Mouse (Mus musculus): Measurements from ENCODE around the gene Hspb8. TPM values are rescaled to one million over a fixed set of nuclear protein-coding genes. Genes with fewer than 3 reads are reported as not detected.

Hspb8 gene
- polyA plus RNA-seq (2015; fragmentation: Nextera tagmentation; extraction: Ambion mirVana) = 22.2 and 25.0 TPM in 2 replicates

DNA sequence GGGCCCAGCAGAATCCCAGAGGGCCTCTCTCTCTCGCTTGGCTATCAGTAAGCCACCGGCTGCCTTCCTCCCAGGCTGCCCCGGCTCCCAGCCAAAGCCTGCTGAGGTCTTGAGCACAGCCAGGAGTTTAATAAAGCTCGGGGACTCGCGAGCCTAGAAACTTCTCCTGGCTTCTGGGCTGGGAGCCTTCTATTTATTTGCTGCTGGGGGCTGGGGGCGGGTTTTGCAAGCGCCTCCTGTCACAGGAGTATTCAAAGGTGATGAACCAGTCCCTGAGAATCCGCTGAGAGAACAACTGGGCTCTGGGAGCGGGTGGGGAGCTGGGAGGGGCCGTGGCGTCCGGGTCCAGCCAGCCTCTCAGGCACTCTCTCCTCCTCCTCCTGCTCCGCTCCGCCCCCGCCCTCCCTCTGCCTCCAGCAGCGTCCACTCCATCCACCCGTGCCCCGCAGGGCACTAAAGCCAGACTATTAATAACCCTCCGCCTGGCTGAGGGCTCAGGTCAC lies at the start of gene Hspb8:
Gene Hspb8, minus strand, starts transcription at position 166 of the 503 bp plus-strand sequence.
- Histone ChIP-seq H3K27ac (replicated peaks) (peak within 1 kb of the TSS; percentile 83), H3K27me3 (no peaks in the 10 kb centered on the region), H3K36me3 (no peaks in the 10 kb centered on the region), H3K9me3 (replicated peaks) (no peaks in the 10 kb centered on the region), H3K4me3 (replicated peaks) (peak within 1 kb of the TSS; percentile 42), H3K9ac (peak within 1 kb of the TSS; percentile 28), H3K4me2 (replicated peaks) (peak within 1 kb of the TSS; percentile 55), H3K4me1 (peaks cover 31% of the 10 kb centered on the region)
- ATAC-seq (ENCODE audit: insufficient number of reproducible peaks, low FRiP score, low TSS enrichment, low read depth) = peak; percentile 73
- 0% methylated on average over 20 of the region's 20 CpGs for WGBS

DNA sequence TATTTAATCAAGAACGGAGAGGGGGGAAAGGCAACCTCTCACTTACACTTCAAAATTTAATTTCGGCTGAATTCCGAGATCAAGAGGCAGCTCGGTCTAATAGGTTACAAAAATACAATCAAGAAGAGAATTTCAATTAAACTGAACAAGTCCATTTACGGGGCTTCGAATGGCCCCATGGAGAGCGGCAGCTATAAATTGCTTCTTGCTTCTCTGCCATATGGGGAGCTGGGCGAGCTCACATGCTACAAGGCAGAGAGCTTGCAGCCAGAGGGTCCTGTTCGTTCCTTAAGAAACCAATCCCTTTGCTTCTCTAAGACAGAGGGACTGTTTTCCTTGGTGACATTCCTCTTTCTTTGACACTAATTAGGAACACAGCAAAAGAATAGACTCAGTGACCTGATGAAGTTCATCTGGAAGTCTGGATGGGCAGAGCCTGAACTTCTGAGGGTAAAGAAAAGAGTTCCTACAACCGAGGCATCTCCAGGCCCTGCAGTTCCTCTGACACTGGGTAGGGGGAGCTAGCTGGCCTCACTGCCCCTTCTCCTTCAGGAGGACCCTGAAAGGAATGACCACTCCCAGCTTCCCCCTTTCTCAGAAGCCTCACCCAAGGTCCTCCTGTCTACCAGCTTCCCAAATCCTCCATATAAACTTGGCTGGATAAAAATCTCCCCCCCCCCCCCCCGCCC lies 38.8 kb upstream of the Hspb8 start:
- Histone ChIP-seq H3K27me3 (no peaks in the 10 kb centered on the region), H3K4me3 (replicated peaks) (no peak overlapping the region), H3K9me3 (replicated peaks) (no peaks in the 10 kb centered on the region), H3K9ac (no peak overlapping the region), H3K4me2 (replicated peaks) (no peak overlapping the region), H3K4me1 (0 out of 2 replicates have a peak, but pooled peaks cover 4% of the 10 kb centered on the region), H3K36me3 (no peaks in the 10 kb centered on the region), H3K27ac (replicated peaks) (no peak overlapping the region)
- WGBS = 46% methylated on average over 11 of the region's 11 CpGs
- ATAC-seq (ENCODE audit: insufficient number of reproducible peaks, low FRiP score, low TSS enrichment, low read depth) = no peak

- no peak overlapping the region for H3K9ac ChIP-seq
- no peak overlapping the region for H3K4me2 ChIP-seq (replicated peaks)
- H3K27me3 ChIP-seq = no peaks in the 10 kb centered on the region
- 0 out of 2 replicates have a peak, but pooled peaks cover 4% of the 10 kb centered on the region for H3K4me1 ChIP-seq
- ATAC-seq (ENCODE audit: insufficient number of reproducible peaks, low FRiP score, low TSS enrichment, low read depth) = no peak
- H3K4me3 ChIP-seq (replicated peaks) = no peak overlapping the region
- 75% methylated on average over 2 of the region's 2 CpGs for WGBS
- no peaks in the 10 kb centered on the region for H3K9me3 ChIP-seq (replicated peaks)
- no peaks in the 10 kb centered on the region for H3K36me3 ChIP-seq
- H3K27ac ChIP-seq (replicated peaks) = no peak overlapping the region
Measured at GRCm38 (mm10) chr5:116459970-116460369, 37.3 kb upstream of the Hspb8 start.

GRCm38 (mm10) chr5:116457791-116458190 lies 35.1 kb upstream of the Hspb8 start:
- no peaks in the 10 kb centered on the region for H3K9me3 ChIP-seq (replicated peaks)
- H3K4me2 ChIP-seq (replicated peaks) = no peak overlapping the region
- no peak overlapping the region for H3K4me3 ChIP-seq (replicated peaks)
- no peaks in the 10 kb centered on the region for H3K27me3 ChIP-seq
- H3K36me3 ChIP-seq = no peaks in the 10 kb centered on the region
- ATAC-seq (ENCODE audit: insufficient number of reproducible peaks, low FRiP score, low TSS enrichment, low read depth) = no peak
- no peak overlapping the region for H3K27ac ChIP-seq (replicated peaks)
- peaks cover 10% of the 10 kb centered on the region; the same call in 1 of the 2 replicates for H3K4me1 ChIP-seq
- 75% methylated on average over 7 of the region's 7 CpGs for WGBS
- no peak overlapping the region for H3K9ac ChIP-seq

DNA sequence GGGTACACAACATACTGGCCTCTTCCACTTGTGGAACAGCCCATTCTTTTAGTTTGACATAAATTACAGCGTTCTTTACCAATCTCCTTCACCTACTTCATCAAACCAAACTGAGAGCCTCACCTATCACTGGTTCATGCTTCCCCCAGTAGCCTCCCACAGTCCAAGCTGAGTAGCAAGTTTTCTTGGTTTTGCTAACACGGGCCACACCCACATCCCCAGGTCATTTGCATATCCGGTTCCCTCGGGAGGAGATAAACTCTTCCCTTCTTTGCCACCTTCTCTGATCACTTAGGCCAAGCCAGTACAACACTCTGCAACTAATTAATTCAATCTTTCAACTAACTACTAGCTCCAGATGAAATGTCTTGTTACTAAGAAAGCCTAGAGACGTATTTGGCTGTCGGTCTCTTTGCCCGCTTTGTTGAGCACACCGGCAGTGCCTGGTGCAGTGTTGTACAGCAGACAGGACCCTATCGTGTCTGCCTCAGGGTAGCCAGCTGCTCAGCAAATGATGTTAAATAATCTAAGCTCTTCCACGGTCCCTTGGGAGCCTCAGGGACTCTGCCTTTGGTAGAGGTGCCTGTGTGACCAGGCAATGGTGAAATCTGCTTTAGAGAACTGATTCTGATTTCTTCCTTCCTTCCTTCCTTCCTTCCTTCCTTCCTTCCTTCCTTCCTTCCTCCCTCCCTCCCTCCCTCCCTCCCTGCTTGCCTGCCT lies 34.3 kb upstream of the Hspb8 start:
- no peak overlapping the region for H3K27ac ChIP-seq (replicated peaks)
- no peaks in the 10 kb centered on the region for H3K36me3 ChIP-seq
- no peak overlapping the region for H3K4me3 ChIP-seq (replicated peaks)
- no peak for ATAC-seq (ENCODE audit: insufficient number of reproducible peaks, low FRiP score, low TSS enrichment, low read depth)
- H3K9me3 ChIP-seq (replicated peaks) = no peaks in the 10 kb centered on the region
- H3K27me3 ChIP-seq = no peaks in the 10 kb centered on the region
- peaks cover 10% of the 10 kb centered on the region; the same call in 1 of the 2 replicates for H3K4me1 ChIP-seq
- WGBS = 19% methylated on average over 10 of the region's 10 CpGs
- no peak overlapping the region for H3K4me2 ChIP-seq (replicated peaks)
- no peak overlapping the region for H3K9ac ChIP-seq

GRCm38 (mm10) chr5:116453401-116453851 lies 30.8 kb upstream of the Hspb8 start:
- no peaks in the 10 kb centered on the region for H3K36me3 ChIP-seq
- 2% methylated on average over 27 of the region's 27 CpGs for WGBS
- H3K9me3 ChIP-seq (replicated peaks) = no peaks in the 10 kb centered on the region
- H3K4me1 ChIP-seq = peaks cover 6% of the 10 kb centered on the region; the same call in 1 of the 2 replicates
- H3K27ac ChIP-seq (replicated peaks) = no peak overlapping the region
- 0 out of 2 replicates have a peak, but pooled peaks cover 4% of the 10 kb centered on the region for H3K27me3 ChIP-seq
- peak overlapping the region; percentile 39 for H3K4me3 ChIP-seq (replicated peaks)
- ATAC-seq (ENCODE audit: insufficient number of reproducible peaks, low FRiP score, low TSS enrichment, low read depth) = no peak
- H3K4me2 ChIP-seq (replicated peaks) = peak overlapping the region; percentile 67
- peak overlapping the region; percentile 18; the same call in 1 of the 2 replicates for H3K9ac ChIP-seq

DNA sequence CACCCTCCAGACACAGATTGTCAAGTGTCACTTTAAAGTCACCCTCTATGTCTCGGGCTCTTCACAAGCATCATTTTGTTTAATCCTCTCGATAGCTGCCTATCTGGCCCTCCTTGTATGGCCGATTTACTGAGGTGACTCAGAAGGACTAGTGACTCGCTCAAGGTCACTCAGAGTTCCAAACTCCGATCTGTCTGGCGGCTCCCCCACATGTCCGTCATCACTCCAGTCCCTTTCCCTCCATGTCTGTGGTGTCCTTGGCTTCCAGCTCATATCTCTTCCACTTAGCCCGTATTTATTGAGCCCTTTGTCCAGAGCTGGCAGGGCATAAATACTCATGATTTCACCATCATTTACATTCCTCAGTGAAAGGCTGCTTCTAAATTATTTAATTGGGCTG lies 28.2 kb upstream of the Hspb8 start:
- no peak overlapping the region for H3K4me3 ChIP-seq (replicated peaks)
- H3K9ac ChIP-seq = no peak overlapping the region
- WGBS = 85% methylated on average over 8 of the region's 8 CpGs
- H3K4me1 ChIP-seq = peaks cover 13% of the 10 kb centered on the region
- no peak overlapping the region for H3K27ac ChIP-seq (replicated peaks)
- H3K9me3 ChIP-seq (replicated peaks) = no peaks in the 10 kb centered on the region
- H3K4me2 ChIP-seq (replicated peaks) = no peak overlapping the region
- H3K27me3 ChIP-seq = 0 out of 2 replicates have a peak, but pooled peaks cover 4% of the 10 kb centered on the region
- ATAC-seq (ENCODE audit: insufficient number of reproducible peaks, low FRiP score, low TSS enrichment, low read depth) = no peak
- H3K36me3 ChIP-seq = no peaks in the 10 kb centered on the region

GRCm38 (mm10) chr5:116449522-116450225 lies 27.0 kb upstream of the Hspb8 start:
- H3K9ac ChIP-seq = no peak overlapping the region
- H3K4me2 ChIP-seq (replicated peaks) = no peak overlapping the region
- no peak for ATAC-seq (ENCODE audit: insufficient number of reproducible peaks, low FRiP score, low TSS enrichment, low read depth)
- peaks cover 13% of the 10 kb centered on the region for H3K4me1 ChIP-seq
- H3K27ac ChIP-seq (replicated peaks) = no peak overlapping the region
- no peaks in the 10 kb centered on the region for H3K9me3 ChIP-seq (replicated peaks)
- 0 out of 2 replicates have a peak, but pooled peaks cover 4% of the 10 kb centered on the region for H3K27me3 ChIP-seq
- 53% methylated on average over 8 of the region's 8 CpGs for WGBS
- no peaks in the 10 kb centered on the region for H3K36me3 ChIP-seq
- H3K4me3 ChIP-seq (replicated peaks) = no peak overlapping the region

- H3K36me3 ChIP-seq = no peaks in the 10 kb centered on the region
- H3K4me3 ChIP-seq (replicated peaks) = peak overlapping the region; percentile 23; the same call in 1 of the 2 replicates
- H3K27ac ChIP-seq (replicated peaks) = 0 out of 2 replicates have a peak overlapping the region, but pooled peaks have one; percentile 17
- no peaks in the 10 kb centered on the region for H3K9me3 ChIP-seq (replicated peaks)
- H3K4me1 ChIP-seq = peaks cover 13% of the 10 kb centered on the region
- no peak for ATAC-seq (ENCODE audit: insufficient number of reproducible peaks, low FRiP score, low TSS enrichment, low read depth)
- H3K4me2 ChIP-seq (replicated peaks) = peak overlapping the region; percentile 36
- no peak overlapping the region for H3K9ac ChIP-seq
- H3K27me3 ChIP-seq = 0 out of 2 replicates have a peak, but pooled peaks cover 4% of the 10 kb centered on the region
- WGBS = 4% methylated on average over 10 of the region's 11 CpGs
Measured at GRCm38 (mm10) chr5:116448409-116449191, 25.9 kb upstream of the Hspb8 start.

DNA sequence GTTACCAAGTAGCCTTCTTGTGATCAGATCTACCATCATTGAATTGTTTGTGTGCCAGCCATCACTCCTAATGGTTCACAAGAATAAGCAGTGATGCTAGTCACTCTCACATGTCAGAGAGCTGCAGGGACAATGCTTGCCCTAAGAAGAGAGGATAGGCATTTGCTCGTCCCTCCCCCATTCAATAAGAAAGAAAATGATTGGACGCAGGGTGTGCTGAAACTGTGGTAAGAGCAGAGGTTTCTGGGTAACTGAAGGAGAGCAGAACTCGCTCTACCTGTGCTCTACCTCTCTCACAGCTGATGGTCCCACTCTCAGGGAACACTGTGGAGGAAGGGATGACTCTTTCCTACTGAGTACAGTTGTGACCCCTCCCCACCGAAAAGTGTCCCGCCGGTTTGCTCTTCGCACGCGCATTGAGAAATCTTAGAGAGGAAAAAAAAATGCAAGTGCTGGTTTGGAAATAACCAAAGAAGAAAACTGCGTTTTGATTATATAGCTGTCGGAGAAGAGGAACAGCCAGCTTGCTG lies 25.2 kb upstream of the Hspb8 start:
- H3K9me3 ChIP-seq (replicated peaks) = no peaks in the 10 kb centered on the region
- H3K27me3 ChIP-seq = 0 out of 2 replicates have a peak, but pooled peaks cover 6% of the 10 kb centered on the region
- H3K4me1 ChIP-seq = peaks cover 8% of the 10 kb centered on the region
- peak overlapping the region; percentile 23 for H3K4me3 ChIP-seq (replicated peaks)
- no peaks in the 10 kb centered on the region for H3K36me3 ChIP-seq
- ATAC-seq (ENCODE audit: insufficient number of reproducible peaks, low FRiP score, low TSS enrichment, low read depth) = no peak
- WGBS = 35% methylated on average over 11 of the region's 11 CpGs
- H3K4me2 ChIP-seq (replicated peaks) = peak overlapping the region; percentile 36
- H3K9ac ChIP-seq = no peak overlapping the region
- H3K27ac ChIP-seq (replicated peaks) = 0 out of 2 replicates have a peak overlapping the region, but pooled peaks have one; percentile 17

Data from embryonic facial prominence, embryonic 15.5 days (tissue).